Mouse (Mus musculus): ENCODE data around the gene Dgkh. TPM values are rescaled to one million over a fixed set of nuclear protein-coding genes. Genes with fewer than 3 reads are reported as not detected.
A peak's percentile ranks its signal among the peaks of the same experiment; 100 is the strongest.
"Not testable (repeated sequence)": the region's sequence is repeated elsewhere in the genome, so short reads cannot be mapped to it uniquely, and the experiment has no call there.

Gene Dgkh
- polyA plus RNA-seq, 1 experiment from 2014 or later = 1.2 TPM

- H3K36me3 ChIP-seq (ENCODE audit: poor library complexity, severe bottlenecking); H3K9ac ChIP-seq; H3K4me2 ChIP-seq; H3K9me3 ChIP-seq (replicated peaks); ATAC-seq; H3K4me3 ChIP-seq; H3K27ac ChIP-seq: not testable (repeated sequence)
- 35% methylated on average over 5 of the region's 5 CpGs for WGBS
- Histone ChIP-seq H3K4me1 (peaks cover 11% of the 10 kb centered on the region), H3K27me3 (peaks cover 18% of the 10 kb centered on the region; the same call in 1 of the 2 replicates)
Measured at GRCm38 (mm10) chr14:78734203-78734602, 1.6 kb upstream of the Dgkh start.

GRCm38 (mm10) chr14:78733366-78734076 is 945 bp upstream of the Dgkh start:
- H3K4me1 ChIP-seq = peaks cover 11% of the 10 kb centered on the region
- WGBS = 11% methylated on average over 12 of the region's 12 CpGs
- no peak for ATAC-seq

GRCm38 (mm10) chr14:78731852-78732616 is 542 bp downstream of the Dgkh start:
- peak overlapping the region; percentile 81 for H3K4me3 ChIP-seq
- peak overlapping the region; percentile 91 for H3K9ac ChIP-seq
- under 1% methylated on average over 73 of the region's 90 CpGs for WGBS
- ATAC-seq = peak; percentile 55
- peaks cover 11% of the 10 kb centered on the region for H3K4me1 ChIP-seq
- H3K27ac ChIP-seq = peak overlapping the region; percentile 78
- H3K36me3 ChIP-seq (ENCODE audit: poor library complexity, severe bottlenecking) = no peaks in the 10 kb centered on the region
- H3K9me3 ChIP-seq (replicated peaks) = no peaks in the 10 kb centered on the region
- peak overlapping the region; percentile 91 for H3K4me2 ChIP-seq
- H3K27me3 ChIP-seq = peaks cover 18% of the 10 kb centered on the region; the same call in 1 of the 2 replicates

More at GRCm38 (mm10) chr14:78733366-78734076, 945 bp upstream of the Dgkh start:
- Histone ChIP-seq H3K27ac (peak overlapping the region; percentile 78; the same call in 1 of the 2 replicates), H3K27me3 (peaks cover 18% of the 10 kb centered on the region; the same call in 1 of the 2 replicates), H3K36me3 (ENCODE audit: poor library complexity, severe bottlenecking) (no peaks in the 10 kb centered on the region), H3K9me3 (replicated peaks) (no peaks in the 10 kb centered on the region), H3K4me3 (peak overlapping the region; percentile 81), H3K4me2 (peak overlapping the region; percentile 91), H3K9ac (peak overlapping the region; percentile 91)

- H3K27ac ChIP-seq = no peak overlapping the region
- peak overlapping the region; percentile 91 for H3K9ac ChIP-seq
- ATAC-seq = no peak
Measured at GRCm38 (mm10) chr14:78731240-78731639, 1.3 kb downstream of the Dgkh start.

GRCm38 (mm10) chr14:78725976-78726375 is 6.6 kb downstream of the Dgkh start:
- no peaks in the 10 kb centered on the region for H3K9me3 ChIP-seq (replicated peaks)
- H3K4me3 ChIP-seq = peak overlapping the region; percentile 67
- ATAC-seq = no peak
- WGBS = 15% methylated on average over 13 of the region's 13 CpGs
- H3K36me3 ChIP-seq (ENCODE audit: poor library complexity, severe bottlenecking) = no peaks in the 10 kb centered on the region
- H3K9ac ChIP-seq = no peak overlapping the region
- H3K4me2 ChIP-seq = peak overlapping the region; percentile 95
- H3K4me1 ChIP-seq = peaks cover 19% of the 10 kb centered on the region
- peaks cover 26% of the 10 kb centered on the region for H3K27me3 ChIP-seq
- H3K27ac ChIP-seq = no peak overlapping the region

More at GRCm38 (mm10) chr14:78731240-78731639, 1.3 kb downstream of the Dgkh start:
- Histone ChIP-seq H3K4me1 (peaks cover 11% of the 10 kb centered on the region), H3K4me2 (peak overlapping the region; percentile 91), H3K27me3 (peaks cover 23% of the 10 kb centered on the region; the same call in 1 of the 2 replicates), H3K4me3 (peak overlapping the region; percentile 81), H3K36me3 (ENCODE audit: poor library complexity, severe bottlenecking) (no peaks in the 10 kb centered on the region), H3K9me3 (replicated peaks) (no peaks in the 10 kb centered on the region)
- WGBS = 7% methylated on average over 12 of the region's 12 CpGs

GRCm38 (mm10) chr14:78725307-78725956 is 7.1 kb downstream of the Dgkh start:
- peak overlapping the region; percentile 67 for H3K4me3 ChIP-seq
- peak overlapping the region; percentile 75 for H3K9ac ChIP-seq
- no peak overlapping the region for H3K27ac ChIP-seq
- H3K27me3 ChIP-seq = peaks cover 20% of the 10 kb centered on the region
- peak; percentile 38 for ATAC-seq
- H3K9me3 ChIP-seq (replicated peaks) = no peaks in the 10 kb centered on the region
- H3K36me3 ChIP-seq (ENCODE audit: poor library complexity, severe bottlenecking) = no peaks in the 10 kb centered on the region
- H3K4me2 ChIP-seq = peak overlapping the region; percentile 95
- peaks cover 18% of the 10 kb centered on the region for H3K4me1 ChIP-seq
- 3% methylated on average over 26 of the region's 26 CpGs for WGBS

- peaks cover 18% of the 10 kb centered on the region for H3K4me1 ChIP-seq
- no peak overlapping the region for H3K27ac ChIP-seq
- WGBS = 2% methylated on average over 52 of the region's 52 CpGs
- H3K9me3 ChIP-seq (replicated peaks) = no peaks in the 10 kb centered on the region
- H3K9ac ChIP-seq = peak overlapping the region; percentile 75
- H3K4me2 ChIP-seq = peak overlapping the region; percentile 95
- H3K4me3 ChIP-seq = peak overlapping the region; percentile 67
- no peaks in the 10 kb centered on the region for H3K36me3 ChIP-seq (ENCODE audit: poor library complexity, severe bottlenecking)
- H3K27me3 ChIP-seq = peaks cover 16% of the 10 kb centered on the region
- ATAC-seq = peak; percentile 84
Measured at GRCm38 (mm10) chr14:78724414-78725306, 7.9 kb downstream of the Dgkh start.

GRCm38 (mm10) chr14:78723655-78724054 is 8.9 kb downstream of the Dgkh start:
- H3K36me3 ChIP-seq (ENCODE audit: poor library complexity, severe bottlenecking); H3K27ac ChIP-seq; ATAC-seq; H3K9me3 ChIP-seq (replicated peaks); H3K9ac ChIP-seq; H3K4me2 ChIP-seq; H3K4me3 ChIP-seq: not testable (repeated sequence)
- H3K27me3 ChIP-seq = peaks cover 16% of the 10 kb centered on the region
- H3K4me1 ChIP-seq = peaks cover 18% of the 10 kb centered on the region
- WGBS = 92% methylated on average over 4 of the region's 4 CpGs

GRCm38 (mm10) chr14:78722031-78722430 is 10.5 kb downstream of the Dgkh start:
- H3K4me3 ChIP-seq = no peak overlapping the region
- no peaks in the 10 kb centered on the region for H3K9me3 ChIP-seq (replicated peaks)
- H3K4me1 ChIP-seq = peaks cover 18% of the 10 kb centered on the region
- ATAC-seq = no peak
- no peak overlapping the region for H3K27ac ChIP-seq
- H3K27me3 ChIP-seq = peaks cover 16% of the 10 kb centered on the region
- no peaks in the 10 kb centered on the region for H3K36me3 ChIP-seq (ENCODE audit: poor library complexity, severe bottlenecking)
- no peak overlapping the region for H3K4me2 ChIP-seq
- no peak overlapping the region for H3K9ac ChIP-seq
- WGBS = 82% methylated on average over 4 of the region's 5 CpGs

- no peak overlapping the region for H3K9ac ChIP-seq
Measured at GRCm38 (mm10) chr14:78716035-78716434, 16.5 kb downstream of the Dgkh start.

GRCm38 (mm10) chr14:78712565-78713148 is 19.9 kb downstream of the Dgkh start:
- Histone ChIP-seq H3K9me3 (replicated peaks) (no peaks in the 10 kb centered on the region), H3K27ac (no peak overlapping the region), H3K27me3 (no peaks in the 10 kb centered on the region), H3K9ac (no peak overlapping the region), H3K4me3 (no peak overlapping the region), H3K4me2 (no peak overlapping the region), H3K4me1 (no peaks in the 10 kb centered on the region), H3K36me3 (ENCODE audit: poor library complexity, severe bottlenecking) (no peaks in the 10 kb centered on the region)
- 69% methylated on average over 20 of the region's 20 CpGs for WGBS
- no peak for ATAC-seq

More at GRCm38 (mm10) chr14:78716035-78716434, 16.5 kb downstream of the Dgkh start:
- Histone ChIP-seq H3K4me1 (no peaks in the 10 kb centered on the region), H3K4me2 (no peak overlapping the region), H3K27ac (no peak overlapping the region), H3K9me3 (replicated peaks) (no peaks in the 10 kb centered on the region), H3K4me3 (no peak overlapping the region), H3K36me3 (ENCODE audit: poor library complexity, severe bottlenecking) (no peaks in the 10 kb centered on the region), H3K27me3 (no peaks in the 10 kb centered on the region)
- ATAC-seq = no peak
- 93% methylated on average over 7 of the region's 7 CpGs for WGBS

Data from forebrain, embryonic 13.5 days (tissue).